Mouse (Mus musculus) cerebellum, adult 2 months (tissue): ENCODE data around the gene Clic4. TPM values are rescaled to one million over a fixed set of nuclear protein-coding genes. Genes with fewer than 3 reads are reported as not detected.
A peak's percentile ranks its signal among the peaks of the same experiment; 100 is the strongest.
"Not testable (repeated sequence)": the region's sequence is repeated elsewhere in the genome, so short reads cannot be mapped to it uniquely, and the experiment has no call there.

Experiments used
- DNase-seq, 2 experiments: peaks; one replicate each; pipeline ENCODE4 v3.0.0; 2021
- H3K27ac ChIP-seq: fragments of 200-500 bp; 2 replicates; pipeline ENCODE4 v1.5.1; 2012; ENCODE audit warnings: low read length, control low read depth, inconsistent platforms; ENCODE audit not compliant: insufficient read depth
- H3K27me3 ChIP-seq: fragments of 200-500 bp; 2 replicates; pipeline ENCODE4 v1.6.1; 2012; ENCODE audit warnings: inconsistent platforms, mild to moderate bottlenecking, low read length, moderate library complexity; ENCODE audit not compliant: control insufficient read depth, insufficient read depth
- H3K4me1 ChIP-seq: fragments of 200-500 bp; 2 replicates; pipeline ENCODE4 v1.6.1; 2011; ENCODE audit warnings: low read length; ENCODE audit not compliant: control insufficient read depth, insufficient read depth
- H3K4me3 ChIP-seq: fragments of 200-500 bp; replicated peaks from 2 replicates; pipeline ENCODE3; 2011; ENCODE audit warnings: mild to moderate bottlenecking, low read depth, low read length, control low read depth; ENCODE audit not compliant: insufficient read depth
- CTCF ChIP-seq: fragments of 200-500 bp; IDR thresholded peaks from 2 replicates; pipeline ENCODE4 v1.5.1; 2011; ENCODE audit warnings: low read depth, mild to moderate bottlenecking, control low read depth, low read length, moderate library complexity, borderline replicate concordance; ENCODE audit not compliant: insufficient read depth
- POLR2A ChIP-seq: fragments of 200-500 bp; IDR thresholded peaks from 2 replicates; pipeline ENCODE4 v1.6.1; 2011; ENCODE audit warnings: low read length, control low read depth, borderline replicate concordance; ENCODE audit not compliant: insufficient read depth
- WGBS: fragments of 180-500 bp; shearing (Covaris S2); methylation state at CpG from one replicate; pipeline ENCODE4 v1.1.7; 2018; 5-methylcytosine and 5-hydroxymethylcytosine counted together
- polyA plus RNA-seq: library from polyadenylated mRNA; depleted of rRNA; stranded (reverse); fragments of >200 nt; gene quantifications from 2 replicates; pipeline ENCODE4 v1.2.3, GENCODE M21; 2012

Clic4 gene
- polyA plus RNA-seq, 1 experiment, result 98.4 TPM

DNA sequence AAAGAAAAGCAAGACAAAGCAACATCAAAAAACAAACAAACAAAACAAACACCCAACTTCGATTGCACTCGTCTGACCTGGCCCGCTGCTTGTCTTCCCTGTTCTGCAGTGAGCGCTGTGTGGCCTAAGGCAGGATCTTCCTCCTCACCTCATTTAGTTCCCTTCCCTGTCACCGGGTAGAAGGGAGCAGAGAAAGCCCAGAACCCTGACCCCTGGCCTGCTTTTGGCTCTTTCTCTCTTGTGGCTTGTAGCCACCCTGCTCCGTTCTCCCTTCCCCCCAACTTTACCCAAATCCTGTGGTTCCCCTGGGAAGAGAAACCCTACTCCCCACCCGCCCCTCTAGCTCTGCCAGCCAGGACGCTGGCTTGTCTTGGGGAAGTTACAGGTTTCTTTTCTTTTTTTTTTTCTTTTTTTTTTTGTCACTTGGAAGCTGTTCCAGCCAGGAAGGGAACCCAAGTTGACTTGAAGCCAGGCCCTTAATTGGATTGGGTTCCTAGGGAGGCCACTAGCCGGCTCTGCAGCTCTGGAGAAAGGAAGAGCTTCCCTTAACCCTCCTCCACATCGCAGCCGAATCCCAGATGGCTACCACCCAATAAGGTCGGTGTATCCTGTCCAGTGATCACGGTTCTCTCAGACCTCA lies 10.2 kb upstream of the Clic4 start:
- TF ChIP-seq POLR2A, result no peak
- TF ChIP-seq CTCF, result no peak
- Histone ChIP-seq H3K27me3 (no peaks in the 10 kb centered on the region), H3K27ac (no peak overlapping the region), H3K4me1 (no peaks in the 10 kb centered on the region), H3K4me3 (no peak overlapping the region)
- WGBS, result 41% methylated on average over 13 of the region's 13 CpGs
- peak in 1 of 2 experiments; percentile 14 for DNase-seq

DNA sequence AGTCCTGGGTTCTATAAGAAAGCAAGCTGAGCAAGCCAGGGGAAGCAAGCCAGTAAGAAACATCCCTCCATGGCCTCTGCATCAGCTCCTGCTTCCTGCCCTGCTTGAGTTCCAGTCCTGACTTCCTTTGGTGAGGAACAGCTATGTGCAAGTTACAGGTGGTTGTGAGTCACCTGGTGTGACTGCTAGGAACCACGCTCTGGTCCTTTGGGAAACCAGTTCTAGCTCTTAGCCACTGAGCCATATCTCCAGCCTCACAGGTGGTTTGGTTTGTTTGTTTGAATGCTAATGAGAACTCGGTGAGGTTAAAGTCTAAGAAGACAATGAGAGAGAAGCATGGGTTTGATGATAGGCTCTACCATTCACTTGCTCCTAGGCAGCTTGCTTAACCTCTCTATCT lies 7.4 kb upstream of the Clic4 start:
- H3K4me1 ChIP-seq, DNase-seq, H3K4me3 ChIP-seq, H3K27me3 ChIP-seq, H3K27ac ChIP-seq: not testable (repeated sequence)
- WGBS, result 85% methylated on average over 2 of the region's 2 CpGs

DNA sequence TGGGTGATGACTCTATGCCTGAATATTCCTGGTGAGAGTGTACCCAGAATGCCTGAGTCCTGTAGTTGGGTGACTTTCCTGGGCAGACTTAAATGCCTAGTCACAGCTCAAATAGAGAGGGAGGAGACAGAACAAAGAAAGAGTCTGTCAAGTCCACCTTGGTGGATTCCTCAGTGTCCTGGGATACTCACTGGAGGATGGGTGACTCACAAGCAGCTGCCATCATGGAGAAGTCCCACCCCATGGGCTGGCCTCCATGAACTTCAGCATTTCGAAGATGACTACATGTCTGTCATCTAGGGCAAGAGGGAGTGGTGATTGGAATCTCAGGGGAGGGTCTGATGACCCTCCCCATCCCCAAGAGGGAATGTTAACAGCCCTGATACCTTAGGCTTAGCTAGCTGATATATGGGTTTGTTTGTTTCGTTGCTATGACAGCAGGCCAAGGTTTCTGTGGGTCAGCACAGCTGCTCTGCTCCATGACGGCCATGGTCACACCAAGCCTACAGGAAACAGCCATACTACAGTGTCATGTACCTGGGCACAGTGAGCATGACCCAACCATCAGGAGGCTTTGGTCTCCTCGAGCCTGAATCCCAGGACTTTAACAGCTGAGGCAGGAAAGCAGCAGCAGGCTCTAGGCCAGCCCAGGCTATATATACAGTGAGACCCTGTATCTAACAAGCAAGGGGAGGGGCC lies 4.2 kb upstream of the Clic4 start:
- H3K27ac ChIP-seq, result no peak overlapping the region
- 59% methylated on average over 4 of the region's 4 CpGs for WGBS
- H3K4me3 ChIP-seq, result no peak overlapping the region
- no peak for TF ChIP-seq POLR2A
- no peak for TF ChIP-seq CTCF
- DNase-seq, result no peak
- no peaks in the 10 kb centered on the region for H3K4me1 ChIP-seq
- no peaks in the 10 kb centered on the region for H3K27me3 ChIP-seq

DNA sequence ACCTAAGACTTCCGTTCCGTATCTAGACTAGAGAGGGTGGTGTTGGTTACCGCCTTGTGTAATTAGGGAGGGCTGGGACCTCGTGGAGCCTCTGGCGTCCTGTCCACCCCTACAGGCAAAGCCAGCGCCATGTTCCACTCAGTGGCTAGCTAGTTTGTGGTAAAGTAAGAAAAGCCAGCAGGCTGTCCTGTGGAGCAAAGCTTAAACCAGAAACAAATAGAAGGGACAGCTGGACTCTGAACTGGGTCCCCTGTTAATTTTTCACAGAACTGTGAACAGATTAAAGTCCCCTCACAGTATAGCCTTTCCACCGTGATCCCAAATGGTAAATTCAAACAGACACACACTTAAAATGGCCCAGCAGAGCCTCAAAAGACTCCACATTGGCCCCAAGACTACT lies 2.1 kb upstream of the Clic4 start:
- Histone ChIP-seq H3K4me3 (no peak overlapping the region), H3K27me3 (no peaks in the 10 kb centered on the region; the same call in 1 of the 2 replicates), H3K4me1 (no peaks in the 10 kb centered on the region), H3K27ac (no peak overlapping the region)
- TF ChIP-seq CTCF (no peak), POLR2A (no peak)
- no peak for DNase-seq
- WGBS, result 69% methylated on average over 7 of the region's 7 CpGs

DNA sequence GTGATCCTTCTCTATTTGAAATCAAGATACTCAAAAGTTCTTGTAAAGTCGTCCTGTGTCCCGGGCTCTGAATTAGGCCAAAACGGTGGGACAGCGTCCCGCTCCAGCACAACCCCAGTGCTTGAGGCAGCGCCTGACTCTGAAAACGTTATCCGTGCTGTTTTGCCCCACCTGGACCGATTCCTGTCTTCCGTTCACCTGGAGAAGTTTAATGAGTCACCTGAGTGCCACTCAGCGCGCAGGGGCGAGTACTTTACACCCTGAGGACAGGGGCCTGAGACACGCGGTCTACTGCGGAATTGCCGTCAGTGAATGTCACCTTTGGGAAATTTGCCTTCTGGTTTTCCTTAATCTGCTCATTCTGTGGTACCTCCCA lies 681 bp upstream of the Clic4 start:
- no peak for TF ChIP-seq CTCF
- TF ChIP-seq POLR2A, result no peak
- H3K27me3 ChIP-seq, result no peaks in the 10 kb centered on the region; the same call in 1 of the 2 replicates
- no peak overlapping the region for H3K4me3 ChIP-seq
- H3K27ac ChIP-seq, result peak overlapping the region; percentile 37; the same call in 1 of the 2 replicates
- no peaks in the 10 kb centered on the region for H3K4me1 ChIP-seq
- 13% methylated on average over 17 of the region's 17 CpGs for WGBS
- DNase-seq, result peak in 1 of 2 experiments; percentile 12

DNA sequence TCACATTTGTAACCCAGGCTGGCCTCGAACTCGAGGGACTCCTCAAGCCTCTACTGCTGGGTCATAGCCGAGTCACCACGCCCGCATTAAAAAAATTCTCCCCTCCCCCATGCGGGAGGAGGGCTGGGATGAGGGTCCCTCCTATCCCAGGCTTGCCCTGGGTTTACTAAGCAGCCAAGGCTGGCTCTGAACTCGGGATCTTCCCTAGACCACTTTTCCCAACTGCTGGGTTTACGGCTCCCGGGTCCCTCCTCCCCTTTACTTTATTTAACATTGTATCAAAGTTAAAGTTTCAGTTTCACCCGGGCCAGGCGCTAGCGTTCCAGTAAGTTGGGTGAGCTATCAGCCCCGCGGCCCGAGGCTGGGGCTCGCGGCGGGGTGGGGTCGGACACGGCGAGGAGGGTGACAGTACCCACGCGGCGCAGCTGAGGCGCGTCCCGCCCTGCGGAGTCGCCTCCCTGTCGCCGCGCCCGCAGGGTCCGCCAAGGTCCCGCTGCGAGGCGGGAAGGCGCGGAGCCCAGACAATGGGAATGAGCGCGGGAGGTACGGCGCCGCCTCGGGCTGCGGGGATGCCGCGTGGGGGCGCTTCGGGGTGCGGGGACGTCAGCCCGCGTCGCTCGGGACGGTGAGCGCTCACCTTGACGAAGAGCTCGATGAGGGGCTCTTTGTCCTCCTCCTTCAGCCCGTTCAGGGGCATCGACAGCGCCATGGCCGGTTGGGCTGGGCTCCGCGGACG lies 565 bp downstream of the Clic4 start:
- 1% methylated on average over 65 of the region's 67 CpGs for WGBS
- H3K4me1 ChIP-seq, result no peaks in the 10 kb centered on the region
- H3K27me3 ChIP-seq, result no peaks in the 10 kb centered on the region; the same call in 1 of the 2 replicates
- peak; percentile 26 to 38 for DNase-seq
- TF ChIP-seq POLR2A (no peak), CTCF (no peak)
- H3K27ac ChIP-seq, result no peak overlapping the region
- H3K4me3 ChIP-seq, result peak overlapping the region; percentile 48

DNA sequence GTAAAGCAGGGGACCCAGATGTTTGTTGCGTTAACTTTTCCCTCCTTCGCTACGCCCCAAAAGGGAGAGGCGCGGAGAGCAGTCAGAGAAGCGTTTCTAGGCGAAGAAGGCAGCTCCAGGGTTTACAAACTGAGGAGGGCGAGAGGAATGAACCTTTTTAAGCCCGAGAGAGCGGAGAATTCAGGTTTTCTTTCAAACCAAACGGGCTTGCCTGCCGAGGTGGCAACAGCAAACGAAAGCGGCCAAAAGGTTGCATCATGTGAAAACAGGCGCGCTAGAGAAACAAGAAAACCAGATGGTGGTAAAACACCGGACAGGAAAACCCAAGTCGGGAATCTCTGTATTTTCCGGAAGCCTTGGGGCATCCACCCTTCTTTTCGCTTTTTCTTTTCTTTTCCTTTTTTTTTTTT lies 1.2 kb downstream of the Clic4 start:
- Histone ChIP-seq H3K27me3 (no peaks in the 10 kb centered on the region; the same call in 1 of the 2 replicates), H3K4me3 (peak overlapping the region; percentile 43), H3K4me1 (no peaks in the 10 kb centered on the region), H3K27ac (no peak overlapping the region)
- TF ChIP-seq POLR2A (no peak), CTCF (no peak)
- DNase-seq, result peak; percentile 9 to 19
- 2% methylated on average over 20 of the region's 20 CpGs for WGBS
